Mouse (Mus musculus) E14TG2a.4 (cell line): ENCODE results near the gene Stard10.

Source experiments
- CTCF ChIP-seq: conservative IDR thresholded peaks from 2 replicates; pipeline ENCODE4 v1.5.1; 2014; ENCODE audit warnings: low read length
- NANOG ChIP-seq: IDR thresholded peaks from 2 replicates; pipeline ENCODE4 v1.6.1; 2014; ENCODE audit warnings: borderline replicate concordance, low read length, mixed read lengths
- POU5F1 ChIP-seq: IDR thresholded peaks from 2 replicates; pipeline ENCODE4 v1.6.1; 2014; ENCODE audit warnings: low read length, borderline replicate concordance

- TF ChIP-seq CTCF: no peak
- no peak for TF ChIP-seq POU5F1
- no peak for TF ChIP-seq NANOG
These were observed 25.7 kb upstream of the Stard10 start for GRCm38 (mm10) chr7:101291211-101291610.
